Mouse (Mus musculus): ENCODE measurements around the gene Zfp64. TPM values are rescaled to one million over a fixed set of nuclear protein-coding genes. Genes with fewer than 3 reads are reported as not detected.

Gene Zfp64
- 43.6 and 47.8 TPM in 2 replicates for polyA plus RNA-seq (2012)

DNA sequence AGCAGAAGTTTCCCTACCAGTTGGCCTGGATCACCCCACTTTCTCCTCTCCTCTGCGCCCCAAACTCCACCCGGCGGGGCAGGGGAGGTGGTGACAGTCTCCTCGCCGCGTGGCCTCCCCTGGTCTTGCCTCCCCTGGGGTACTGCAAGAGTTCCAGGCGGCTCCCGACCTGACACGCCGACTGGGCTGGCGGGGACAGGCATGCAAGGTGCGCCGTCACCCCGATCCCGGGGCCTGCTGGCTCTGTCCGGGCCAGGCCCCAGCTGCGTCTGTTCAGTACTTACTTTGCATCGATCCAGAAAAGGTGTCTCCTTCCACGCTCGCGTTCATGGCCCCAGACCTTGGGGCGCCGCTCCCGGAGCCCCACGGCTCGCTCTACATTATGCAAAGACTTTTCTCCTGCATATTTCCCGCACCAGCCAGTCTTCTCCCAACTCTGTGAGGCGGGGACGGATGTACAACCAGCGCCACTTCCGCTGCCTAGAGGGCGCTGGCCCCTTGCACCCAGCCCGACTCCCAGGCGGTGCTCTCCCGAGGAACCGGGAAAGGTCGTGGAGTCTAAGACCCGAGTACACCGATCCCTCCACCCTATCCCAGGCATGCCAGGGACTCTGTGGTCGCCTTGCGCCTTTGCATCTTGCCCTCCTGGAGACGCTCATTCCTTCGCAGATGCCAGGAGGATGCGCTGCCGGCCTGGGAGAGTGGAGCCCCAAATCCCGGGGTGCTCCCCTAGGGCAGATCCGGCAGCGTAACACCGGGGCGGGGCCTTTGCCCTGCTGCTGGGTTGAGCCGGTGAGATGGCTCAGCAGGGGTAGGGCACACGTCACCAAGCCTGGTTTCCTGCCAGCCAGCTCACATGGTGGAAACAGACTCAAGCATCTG is at the start of gene Zfp64:
TSS of gene Zfp64 (minus strand) at position 753 of the 882 bp plus-strand sequence.

Other genes starting within 250 kb of the Zfp64 start
- gene Atp9a, start 213.2 kb downstream of the Zfp64 start, polyA plus RNA-seq (2012) = 1.7 and 2.9 TPM in 2 replicates
- not detected in 2 replicates for gene Sall4, start 187.6 kb downstream of the Zfp64 start, polyA plus RNA-seq (2012)

Measured in megakaryocyte-erythroid progenitor cell, adult 5 weeks (primary cell).